Mouse (Mus musculus): Measurements from ENCODE around the gene Msantd2. TPM values are rescaled to one million over a fixed set of nuclear protein-coding genes. Genes with fewer than 3 reads are reported as not detected.
A peak's percentile ranks its signal among the peaks of the same experiment; 100 is the strongest.

Gene Msantd2
- total RNA-seq (2021) = 10 to 100 TPM; 11.7 to 16.4 TPM

DNA sequence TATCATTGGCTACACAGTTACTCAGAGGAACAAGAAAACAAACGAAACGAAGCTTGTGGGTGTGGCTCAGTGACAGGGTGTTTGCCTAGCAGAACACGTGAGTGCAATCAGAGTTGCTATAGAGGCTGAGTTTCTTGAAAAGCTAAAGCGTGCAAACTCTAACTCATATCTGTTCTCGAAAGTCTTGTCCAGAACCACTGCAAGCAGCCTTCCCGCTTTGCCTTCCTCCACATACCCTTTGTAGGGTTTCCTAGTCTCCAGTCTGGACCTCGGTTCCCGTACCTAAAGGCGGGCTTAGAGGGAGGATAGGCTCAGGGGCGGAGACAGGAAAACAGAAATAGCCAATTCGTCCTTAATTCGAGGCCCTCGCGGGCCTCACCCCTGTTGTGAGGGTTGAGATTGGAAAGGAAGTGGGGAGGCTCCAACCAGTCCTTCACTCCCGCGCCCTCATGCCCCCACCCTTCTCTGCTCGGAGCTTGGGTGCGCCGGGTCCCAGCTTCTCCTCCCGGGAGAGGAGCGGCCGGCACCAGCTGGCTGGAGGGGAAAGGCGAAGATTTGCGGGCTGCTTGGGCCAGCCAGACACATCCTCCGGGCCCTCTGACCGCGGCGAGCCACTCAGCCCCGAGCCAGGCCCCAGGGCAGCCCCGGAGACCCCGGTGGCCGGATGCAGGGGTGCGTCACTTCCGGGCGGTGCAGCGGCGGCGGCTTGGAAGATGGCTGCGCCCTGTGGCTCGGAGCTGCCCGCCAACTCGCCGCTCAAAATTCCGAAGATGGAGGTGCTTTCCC lies at the start of gene Msantd2:
Gene Msantd2 (plus strand): TSS at position 709 of the 786 bp plus-strand sequence.
- intact Hi-C loops (cut with DNase I) = loop anchor here (5.0 kb wide), 1 partner anchor 53 kb away; no protein-coding TSS in a partner anchor
- DNase-seq = peak; percentile 94 to 95

DNA sequence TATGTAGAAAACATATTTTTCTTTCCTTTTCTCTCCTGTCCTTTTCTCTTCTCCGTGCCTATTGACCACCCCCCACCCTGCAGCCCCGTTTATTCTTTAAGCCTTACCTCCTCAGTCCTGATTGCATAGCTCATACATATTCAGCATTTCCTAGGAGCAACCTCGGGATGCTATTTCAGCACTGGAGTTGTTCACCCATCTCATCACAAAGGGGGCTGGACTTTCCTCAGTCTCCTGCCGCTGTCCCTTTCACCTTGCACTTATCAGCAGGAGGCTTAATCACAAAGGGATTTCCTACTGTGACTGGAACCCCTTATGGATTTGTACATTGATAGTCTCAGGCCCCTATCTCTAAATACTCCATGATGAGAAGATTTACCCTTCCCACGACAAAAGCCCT lies 36.7 kb upstream of the Msantd2 start:
- DNase-seq = no peak
- intact Hi-C loops (cut with DNase I) = no loop called here

DNA sequence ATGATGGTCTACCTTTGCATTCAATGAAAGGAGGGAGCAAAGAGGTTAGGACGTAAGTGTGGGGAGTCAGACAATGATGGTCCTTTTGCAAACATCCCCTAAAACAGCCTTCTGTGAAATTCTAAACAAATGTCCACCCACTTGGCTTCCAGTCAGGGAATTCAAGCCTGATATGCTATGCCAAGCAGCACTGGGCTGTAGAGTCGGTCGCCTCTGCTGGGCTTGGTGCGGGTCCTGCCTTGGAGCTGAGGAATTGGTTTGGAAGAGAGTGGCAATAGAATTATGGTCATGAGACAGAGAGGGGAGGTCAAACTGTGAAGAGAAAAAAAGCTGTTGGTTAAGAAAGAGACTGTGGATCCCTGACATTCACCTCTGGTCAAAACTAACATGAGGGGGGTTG lies 35.8 kb upstream of the Msantd2 start:
- DNase-seq = no peak
- intact Hi-C loops (cut with DNase I) = no loop called here

DNA sequence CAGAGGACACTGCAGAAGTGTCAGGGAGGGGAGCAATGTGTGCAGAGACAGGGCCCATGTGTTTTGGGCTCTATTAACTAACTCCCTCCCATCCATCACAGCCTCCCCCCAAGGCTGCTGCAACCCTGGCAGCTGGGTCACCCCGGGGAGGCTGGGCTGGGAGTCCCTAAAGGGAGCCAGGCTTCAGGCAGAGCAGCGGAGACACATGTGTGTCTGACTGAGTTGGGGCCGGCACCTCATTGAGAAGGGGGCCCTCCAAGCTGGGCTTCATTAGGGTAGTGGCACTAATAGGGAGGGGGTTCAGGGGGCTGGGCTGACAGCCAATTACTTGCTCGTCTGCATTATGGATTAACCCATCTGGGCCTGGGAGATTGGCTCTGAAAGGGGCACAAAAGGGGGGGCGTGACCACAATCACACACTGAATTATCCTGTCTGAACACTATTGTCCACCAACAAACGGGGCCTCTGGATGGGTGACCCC lies 35.1 kb upstream of the Msantd2 start:
- DNase-seq = no peak
- intact Hi-C loops (cut with DNase I) = no loop called here

GRCm38 (mm10) chr9:37454991-37455390 lies 34.1 kb upstream of the Msantd2 start:
- DNase-seq = no peak
- intact Hi-C loops (cut with DNase I) = no loop called here

DNA sequence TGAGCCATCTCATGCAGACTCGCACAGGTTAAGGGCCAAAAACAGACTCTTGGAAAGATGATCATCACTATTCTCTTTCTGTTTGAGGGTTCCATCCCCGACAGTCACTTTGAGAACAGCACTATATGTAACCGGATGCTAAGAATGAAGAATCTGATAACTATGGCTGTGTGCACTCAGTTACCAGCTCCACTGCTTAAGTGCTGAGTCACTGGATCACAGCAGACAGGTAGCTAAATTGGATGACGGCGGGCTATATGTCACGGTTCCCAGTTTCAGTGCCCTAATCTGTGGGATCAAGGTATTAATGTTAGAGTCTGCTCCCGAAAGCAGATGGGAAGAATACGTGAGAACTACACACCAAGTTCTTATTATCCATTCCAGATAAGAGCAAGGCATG lies 33.3 kb upstream of the Msantd2 start:
- intact Hi-C loops (cut with DNase I) = no loop called here
- no peak for DNase-seq

DNA sequence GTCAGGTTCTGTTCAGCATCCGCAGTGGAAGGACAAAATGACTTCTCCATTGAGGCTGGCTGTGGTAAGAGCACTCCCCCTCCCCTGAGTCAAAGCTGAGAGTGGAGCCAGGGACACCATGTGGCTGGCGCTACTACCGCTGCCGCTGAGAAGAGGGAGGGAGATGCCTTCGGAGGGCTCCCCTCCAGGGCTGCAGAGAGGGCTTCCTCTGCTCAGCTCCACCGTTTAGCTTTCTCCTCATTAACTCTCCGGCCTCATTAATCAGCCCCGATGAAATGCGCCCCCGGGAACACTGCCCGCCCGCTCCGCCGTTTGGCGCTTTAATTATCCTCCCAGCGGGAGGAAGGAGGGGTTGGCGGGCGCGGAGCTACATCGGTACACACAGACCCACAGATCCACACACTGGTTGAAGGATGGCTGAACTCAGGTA lies 32.6 kb upstream of the Msantd2 start:
- intact Hi-C loops (cut with DNase I) = no loop called here
- DNase-seq = no peak

DNA sequence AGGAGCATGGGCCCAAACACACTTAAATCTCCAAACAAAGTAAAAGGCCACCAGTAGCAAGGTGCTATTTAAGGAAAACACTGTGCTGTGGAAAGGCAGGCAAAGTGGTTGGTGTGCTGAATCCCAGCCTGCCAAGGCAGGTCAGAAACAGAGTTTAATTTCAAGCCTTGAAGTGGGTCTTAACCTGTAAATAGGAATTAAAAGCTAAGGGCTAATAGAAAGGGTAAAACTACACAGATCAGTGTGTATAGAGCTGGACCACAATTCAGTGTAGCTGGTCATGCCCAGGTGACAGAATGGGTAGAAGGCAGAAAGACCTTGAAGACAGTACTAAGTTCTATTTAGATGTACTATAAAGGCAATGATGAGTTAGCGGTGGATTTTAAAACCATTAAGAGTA lies 32.0 kb upstream of the Msantd2 start:
- intact Hi-C loops (cut with DNase I) = no loop called here
- DNase-seq = no peak

GRCm38 (mm10) chr9:37459665-37460042 lies 29.5 kb upstream of the Msantd2 start:
- DNase-seq = no peak
- intact Hi-C loops (cut with DNase I) = loop anchor here (2.0 to 5.0 kb wide), 2 partner anchors 29 to 178 kb away; no protein-coding TSS in a partner anchor

GRCm38 (mm10) chr9:37460043-37460960 lies 28.8 kb upstream of the Msantd2 start:
- peak; percentile 21 to 30 for DNase-seq
- intact Hi-C loops (cut with DNase I) = loop anchor here (2.0 to 5.0 kb wide), 2 partner anchors 30 to 177 kb away; no protein-coding TSS in a partner anchor

GRCm38 (mm10) chr9:37460961-37461340 lies 28.2 kb upstream of the Msantd2 start:
- intact Hi-C loops (cut with DNase I) = loop anchor here (2.0 to 5.0 kb wide), 2 partner anchors 30 to 176 kb away; no protein-coding TSS in a partner anchor
- no peak for DNase-seq

DNA sequence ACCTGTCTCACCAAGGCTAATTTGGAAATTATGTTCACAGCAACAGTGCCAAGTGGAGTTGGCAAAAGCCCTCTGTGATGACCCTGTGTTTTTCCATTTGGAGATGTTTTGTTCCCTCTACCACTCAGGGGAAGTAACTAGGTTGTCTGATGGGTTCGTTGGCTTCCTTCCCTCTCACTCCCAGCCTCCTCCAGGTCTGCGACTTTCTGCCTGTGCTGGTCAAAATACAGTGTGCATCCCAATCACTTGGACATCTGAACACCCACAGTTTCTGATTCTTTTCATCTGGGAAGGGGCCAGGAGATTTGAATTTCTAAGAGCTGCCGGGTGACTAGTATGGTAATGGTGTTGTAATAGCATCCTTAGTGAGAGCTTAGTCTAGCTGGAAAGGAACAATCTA lies 27.5 kb upstream of the Msantd2 start:
- intact Hi-C loops (cut with DNase I) = loop anchor here (2.0 to 5.0 kb wide), 2 partner anchors 31 to 176 kb away; no protein-coding TSS in a partner anchor

GRCm38 (mm10) chr9:37462764-37463163 lies 26.4 kb upstream of the Msantd2 start:
- peak; percentile 62 to 72 for DNase-seq

More for the DNA sequence above, 27.5 kb upstream of the Msantd2 start:
- DNase-seq = no peak

DNA sequence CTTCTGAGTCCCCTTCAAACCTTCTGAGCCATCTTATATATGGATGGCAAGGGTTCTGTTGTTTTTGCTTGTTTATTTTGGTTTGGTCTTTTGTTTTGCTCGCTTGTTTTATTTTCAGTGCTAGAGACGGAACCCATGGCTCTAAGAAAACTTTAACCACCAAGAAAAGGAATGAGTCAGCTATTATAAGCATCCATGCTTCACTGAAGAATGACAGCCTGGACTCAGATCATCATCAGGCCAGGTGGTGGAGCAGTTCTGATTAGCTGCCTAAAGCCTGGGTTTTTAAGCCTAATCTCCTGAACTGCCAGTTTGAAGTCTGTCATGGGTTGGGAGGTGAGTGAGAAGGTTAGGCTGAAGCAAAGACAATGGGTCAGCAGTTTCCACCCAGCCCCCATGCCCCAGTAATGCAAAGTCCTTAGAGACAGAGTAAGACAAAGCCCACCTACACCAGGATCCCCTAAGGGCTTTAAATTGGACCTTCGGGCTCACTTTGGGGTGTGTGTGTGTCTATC lies 15.5 kb upstream of the Msantd2 start:
- DNase-seq = no peak

More at GRCm38 (mm10) chr9:37462764-37463163, 26.4 kb upstream of the Msantd2 start:
- intact Hi-C loops (cut with DNase I) = loop anchor here (1.0 to 5.0 kb wide), 3 partner anchors 82 to 175 kb away; no protein-coding TSS in a partner anchor

DNA sequence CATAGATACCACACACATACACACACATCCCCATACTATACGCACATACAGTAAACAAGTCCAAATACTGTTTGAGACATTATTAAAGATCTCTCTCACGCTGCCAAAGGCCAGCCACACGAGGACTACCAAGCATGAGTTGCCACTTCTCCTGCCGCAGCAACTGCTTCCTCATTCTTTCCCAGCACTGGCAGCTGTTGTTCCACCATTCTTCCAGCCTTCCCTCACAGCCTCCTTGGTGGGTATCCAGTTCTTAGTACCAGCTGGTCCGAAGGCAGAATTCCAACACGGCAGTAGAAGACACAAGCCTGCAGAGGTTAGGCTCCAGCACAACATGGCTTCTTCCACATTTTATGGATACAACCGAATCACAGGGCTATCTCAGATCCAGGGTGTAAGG lies 14.2 kb upstream of the Msantd2 start:
- intact Hi-C loops (cut with DNase I) = no loop called here
- no peak for DNase-seq

More for the DNA sequence above, 15.5 kb upstream of the Msantd2 start:
- intact Hi-C loops (cut with DNase I) = no loop called here

DNA sequence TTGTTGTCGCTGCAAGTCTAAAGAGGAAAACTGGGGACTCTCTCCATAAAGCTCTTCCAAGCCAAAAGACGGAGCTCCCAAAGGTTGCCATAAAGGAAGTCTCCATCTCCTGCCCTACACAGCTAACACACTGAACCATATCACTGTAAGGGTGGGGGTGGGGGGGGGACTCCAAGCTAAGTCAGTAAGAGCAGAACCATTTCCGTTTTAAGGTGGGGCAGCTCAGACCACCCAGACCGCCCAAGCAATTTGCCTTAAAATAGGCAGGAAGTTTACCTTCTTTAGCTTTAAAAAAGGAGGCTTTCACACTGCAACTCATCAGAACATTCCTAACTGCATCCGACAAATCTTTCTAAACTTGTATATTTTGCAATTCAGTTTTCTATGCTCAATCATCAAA lies 4.0 kb upstream of the Msantd2 start:
- intact Hi-C loops (cut with DNase I) = loop anchor here (5.0 kb wide), 1 partner anchor 57 kb away; no protein-coding TSS in a partner anchor
- no peak for DNase-seq

DNA sequence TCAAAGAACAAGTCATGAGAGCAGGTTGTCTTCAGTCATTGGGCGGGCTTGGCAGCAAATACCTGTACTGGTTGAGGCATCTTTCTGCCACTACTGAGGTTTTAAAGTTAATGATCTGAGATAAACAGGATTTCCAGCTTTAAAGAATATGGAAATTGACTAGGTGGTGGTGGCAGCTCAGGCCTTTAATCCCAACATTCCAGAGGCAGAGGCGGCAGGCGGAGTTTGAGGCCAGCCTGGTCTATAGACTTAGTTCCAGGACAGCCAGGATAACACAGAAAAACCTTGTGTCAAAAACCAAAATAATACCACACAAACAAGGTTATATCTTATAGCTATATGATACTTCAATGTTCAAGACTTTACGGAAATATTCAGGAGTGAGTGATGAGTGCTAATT lies 1.1 kb upstream of the Msantd2 start:
- intact Hi-C loops (cut with DNase I) = loop anchor here (5.0 kb wide), 1 partner anchor 54 kb away; no protein-coding TSS in a partner anchor
- DNase-seq = peak in 1 of 2 experiments; percentile 10

DNA sequence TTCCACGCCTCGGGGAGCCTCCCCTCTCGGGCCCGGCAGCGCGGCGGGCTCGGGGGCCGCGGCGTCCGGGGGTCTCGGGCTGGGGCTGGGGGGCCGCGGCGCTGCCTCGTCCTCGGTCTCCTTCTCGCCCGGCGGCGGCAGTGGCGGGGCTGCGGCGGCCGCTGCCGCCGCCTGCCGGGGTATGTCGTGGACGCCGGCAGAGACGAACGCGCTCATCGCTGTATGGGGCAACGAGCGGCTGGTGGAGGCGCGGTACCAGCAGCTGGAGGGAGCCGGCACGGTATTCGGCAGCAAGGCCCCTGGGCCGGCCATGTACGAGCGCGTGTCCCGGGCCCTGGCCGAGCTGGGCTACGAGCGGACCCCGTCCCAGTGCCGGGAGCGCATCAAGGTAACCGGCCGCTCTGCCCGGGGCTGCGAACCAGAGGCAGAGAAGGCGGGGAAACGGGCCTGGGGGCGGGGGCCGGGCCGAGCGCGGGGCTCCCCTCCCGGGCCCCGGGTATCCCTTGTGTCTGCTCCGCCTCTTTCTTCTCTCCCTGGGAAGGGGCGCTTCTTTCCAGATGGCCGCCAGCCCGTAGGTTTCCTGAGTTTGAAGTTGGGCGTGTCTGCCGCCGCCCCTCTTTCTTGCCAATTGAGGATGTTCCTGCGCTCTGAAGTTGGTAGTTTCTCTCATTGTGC lies 464 bp downstream of the Msantd2 start:
- intact Hi-C loops (cut with DNase I) = loop anchor here (5.0 kb wide), 1 partner anchor 53 kb away; no protein-coding TSS in a partner anchor

GRCm38 (mm10) chr9:37495761-37496160 lies 6.6 kb downstream of the Msantd2 start:
- no peak for DNase-seq
- intact Hi-C loops (cut with DNase I) = no loop called here

More for the DNA sequence above, 464 bp downstream of the Msantd2 start:
- peak; percentile 54 to 57 for DNase-seq

DNA sequence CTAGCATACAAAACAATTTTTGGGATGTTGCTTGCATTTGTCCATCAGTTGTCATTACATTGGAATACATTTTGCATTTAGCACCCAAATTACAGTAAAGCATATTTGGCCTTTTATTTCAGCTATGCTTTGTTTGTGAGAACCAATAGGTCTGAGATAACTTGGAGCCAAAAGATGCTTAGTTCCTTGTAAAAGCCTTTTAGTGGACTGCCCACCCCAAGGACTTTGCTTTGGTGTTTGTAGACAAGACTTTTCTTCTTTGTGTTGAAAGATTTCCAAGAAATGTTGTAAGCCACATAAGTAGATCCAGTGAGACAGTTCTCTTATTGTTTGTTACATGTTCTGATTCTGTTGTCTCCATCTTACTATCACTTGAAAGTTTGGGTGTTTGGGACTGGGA lies 7.2 kb downstream of the Msantd2 start:
- intact Hi-C loops (cut with DNase I) = no loop called here
- DNase-seq = no peak

Measured in heart, postnatal 10 days (tissue).